Mouse (Mus musculus) limb, embryonic 15.5 days (tissue): ENCODE measurements around the gene Vmn2r75. TPM values are rescaled to one million over a fixed set of nuclear protein-coding genes. Genes with fewer than 3 reads are reported as not detected.
"Not testable (repeated sequence)": the region's sequence is repeated elsewhere in the genome, so short reads cannot be mapped to it uniquely, and the experiment has no call there.

Experiments
- ATAC-seq: fragments of 200-750 bp; cut with Nextera tagmentation; 2 replicates; pipeline ENCODE4 v1.8.0; 2017; ENCODE audit warnings: low read depth, moderate TSS enrichment; ENCODE audit not compliant: insufficient number of reproducible peaks, low FRiP score, low TSS enrichment
- H3K27ac ChIP-seq: fragments of 300-500 bp; sonication (generic); 2 replicates; pipeline ENCODE4 v1.5.1; 2015; ENCODE audit warnings: moderate library complexity, mild to moderate bottlenecking, inconsistent platforms
- H3K27me3 ChIP-seq: fragments of 300-500 bp; sonication (generic); 2 replicates; pipeline ENCODE4 v1.6.1; 2015; ENCODE audit warnings: inconsistent platforms
- H3K36me3 ChIP-seq: fragments of 300-500 bp; sonication (generic); 2 replicates; pipeline ENCODE4 v1.6.1; 2015; ENCODE audit warnings: inconsistent platforms
- H3K4me1 ChIP-seq: fragments of 300-500 bp; sonication (generic); 2 replicates; pipeline ENCODE4 v1.6.1; 2015; ENCODE audit warnings: inconsistent platforms
- H3K4me2 ChIP-seq: fragments of 300-500 bp; sonication (generic); 2 replicates; pipeline ENCODE4 v1.6.1; 2015; ENCODE audit warnings: mild to moderate bottlenecking, inconsistent platforms
- H3K4me3 ChIP-seq: fragments of 300-500 bp; sonication (generic); 2 replicates; pipeline ENCODE4 v1.5.1; 2015; ENCODE audit warnings: mild to moderate bottlenecking, inconsistent platforms
- H3K9ac ChIP-seq: fragments of 300-500 bp; sonication (generic); 2 replicates; pipeline ENCODE4 v1.6.1; 2015; ENCODE audit warnings: inconsistent platforms
- H3K9me3 ChIP-seq: fragments of 300-500 bp; sonication (generic); 2 replicates; pipeline ENCODE4 v1.6.1; 2016; ENCODE audit warnings: inconsistent platforms
- WGBS: fragments of 180-500 bp; shearing (Covaris S2); methylation state at CpG from one replicate; pipeline ENCODE4 v1.1.7; 2015; 5-methylcytosine and 5-hydroxymethylcytosine counted together
- polyA plus RNA-seq: library from polyadenylated mRNA; unstranded; fragments of >200 nt; fragmentation: Nextera tagmentation; extraction: Ambion mirVana; gene quantifications from 2 replicates; pipeline ENCODE4 v1.2.1, GENCODE M21; 2015

Vmn2r75 gene
- not detected in 2 replicates for polyA plus RNA-seq

GRCm38 (mm10) chr7:86171678-86172077 is at the start of gene Vmn2r75:
TSS of gene Vmn2r75 (minus strand) at chr7:86171778.
- not testable (repeated sequence) for H3K4me2 ChIP-seq, H3K9me3 ChIP-seq, H3K27me3 ChIP-seq, ATAC-seq, H3K9ac ChIP-seq, H3K27ac ChIP-seq, H3K36me3 ChIP-seq, H3K4me3 ChIP-seq, H3K4me1 ChIP-seq
- 63% methylated on average over 1 of the region's 1 CpGs for WGBS

GRCm38 (mm10) chr7:86211345-86211744 is 39.8 kb upstream of the Vmn2r75 start:
- Histone ChIP-seq H3K4me1 (no peaks in the 10 kb centered on the region), H3K9me3 (no peaks in the 10 kb centered on the region), H3K27me3 (no peaks in the 10 kb centered on the region), H3K9ac (no peak overlapping the region), H3K4me3 (no peak overlapping the region), H3K27ac (no peak overlapping the region), H3K4me2 (no peak overlapping the region), H3K36me3 (no peaks in the 10 kb centered on the region)
- ATAC-seq: peak; percentile 40; the same call in 1 of the 2 replicates

Other genes with a start within 250 kb of the Vmn2r75 start
- gene Vmn2r74, start 210.1 kb downstream of the Vmn2r75 start, polyA plus RNA-seq: not detected in 2 replicates
- not detected in 2 replicates for gene Vmn2r76, start 74.5 kb upstream of the Vmn2r75 start, polyA plus RNA-seq
- gene Olfr310, start 105.4 kb upstream of the Vmn2r75 start, polyA plus RNA-seq: not detected in 2 replicates
- not detected in 2 replicates for gene Olfr309, start 141.9 kb upstream of the Vmn2r75 start, polyA plus RNA-seq
- gene Olfr308, start 153.9 kb upstream of the Vmn2r75 start, polyA plus RNA-seq: not detected in 2 replicates
- not detected in 2 replicates for gene Olfr307, start 165.8 kb upstream of the Vmn2r75 start, polyA plus RNA-seq
- not detected in 2 replicates for gene Olfr305, start 195.2 kb upstream of the Vmn2r75 start, polyA plus RNA-seq
- gene Olfr304, start 214.9 kb upstream of the Vmn2r75 start, polyA plus RNA-seq: not detected in 2 replicates
- gene Olfr303, start 226.0 kb upstream of the Vmn2r75 start, polyA plus RNA-seq: not detected in 2 replicates
- not detected in 2 replicates for gene Olfr301, start 232.1 kb upstream of the Vmn2r75 start, polyA plus RNA-seq